Mouse (Mus musculus): ENCODE results near the gene Actl7a. TPM values are rescaled to one million over a fixed set of nuclear protein-coding genes. Genes with fewer than 3 reads are reported as not detected.

Gene Actl7a
- polyA plus RNA-seq, 2 experiments from 2014 or later = not detected

DNA sequence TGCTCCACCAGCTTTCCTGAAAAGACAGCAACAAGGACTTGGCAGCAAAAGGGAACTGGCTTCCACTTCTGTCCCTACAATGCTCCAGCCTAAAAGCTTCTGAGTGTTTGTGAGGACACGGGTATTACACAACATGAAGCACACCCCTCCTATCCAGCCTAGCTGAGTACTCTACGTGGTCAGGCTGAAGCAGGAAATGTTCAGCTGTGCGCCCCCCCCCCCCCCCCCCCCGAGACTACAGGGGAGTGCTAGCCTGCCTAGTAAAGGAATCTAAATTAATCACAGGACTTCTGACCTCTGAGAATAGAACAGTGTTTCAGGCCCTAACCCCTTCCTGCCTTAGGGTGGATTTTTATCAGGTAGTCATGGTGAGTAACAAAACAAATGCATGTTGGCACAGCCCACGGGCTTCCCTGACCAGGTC, 24.7 kb downstream of the Actl7a start:
- no peak for ATAC-seq

DNA sequence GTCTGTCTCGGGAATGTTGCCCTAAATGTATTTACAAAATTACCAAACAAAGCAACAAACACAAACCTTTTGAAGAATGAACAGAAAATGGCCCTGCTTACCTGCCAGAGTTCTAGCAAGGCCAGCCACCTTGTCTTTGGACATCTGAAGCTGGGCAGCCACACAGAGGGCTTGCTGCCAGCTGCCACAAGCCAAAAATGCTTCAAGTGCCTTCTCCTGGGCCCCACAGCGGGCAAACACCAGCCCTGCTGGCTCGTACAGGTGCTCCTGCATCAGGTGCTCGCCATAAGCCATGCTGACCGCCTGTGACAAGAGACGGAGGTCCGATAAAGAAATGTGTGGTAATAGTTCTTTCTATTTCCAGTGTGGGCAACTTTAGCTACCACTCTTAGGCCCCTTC, 25.7 kb downstream of the Actl7a start:
- no peak for ATAC-seq

DNA sequence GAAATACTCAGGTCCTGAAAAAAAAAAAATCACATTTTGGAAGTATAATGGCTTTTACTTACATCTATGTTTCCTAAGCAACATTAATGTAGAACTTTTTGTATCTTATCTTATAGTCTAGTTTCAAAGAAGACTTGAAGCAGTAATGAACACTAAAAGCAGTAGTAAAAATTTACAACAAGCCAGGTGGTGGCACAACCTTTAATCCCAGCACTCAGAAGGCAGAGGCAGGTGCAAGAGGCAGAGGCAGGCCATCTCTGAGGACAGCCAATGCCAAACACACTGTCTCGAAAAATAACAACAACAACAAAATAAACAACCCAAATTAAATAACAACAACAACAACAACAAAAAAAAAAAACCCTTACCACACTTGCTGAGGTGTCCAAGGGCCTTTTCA, 27.9 kb downstream of the Actl7a start:
- ATAC-seq = no peak

DNA sequence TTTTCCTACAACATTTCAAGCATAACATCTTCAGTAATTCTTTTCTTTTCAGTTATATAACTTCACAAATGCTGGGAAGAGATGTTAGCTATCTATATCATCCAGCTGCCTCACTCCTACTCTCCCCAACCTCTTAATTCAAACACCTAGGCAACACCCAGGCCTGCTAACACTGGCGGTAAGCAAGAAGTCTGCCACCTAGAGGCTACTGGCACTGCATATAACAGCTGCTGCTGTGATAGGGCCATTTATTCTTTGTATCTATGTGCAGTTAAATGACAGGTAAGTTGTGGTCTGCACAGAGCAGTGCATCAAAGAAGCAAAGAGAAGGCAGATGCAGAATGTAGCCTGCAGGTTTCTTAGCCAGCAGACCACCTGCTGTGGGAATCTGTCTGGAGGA, 48.2 kb downstream of the Actl7a start:
- ATAC-seq = no peak

Other genes starting within 250 kb of the Actl7a start
- gene Gm26657, start 3.3 kb upstream of the Actl7a start, polyA plus RNA-seq (2017; shearing (Covaris generic)) = not detected
- not detected for gene Actl7b, start 2.0 kb upstream of the Actl7a start, polyA plus RNA-seq (2017; shearing (Covaris generic))
- 10 to 100 TPM; 24.0 to 34.4 TPM for gene Elp1, start 58.9 kb downstream of the Actl7a start, polyA plus RNA-seq (2017; shearing (Covaris generic))
- gene Fam206a, start 58.9 kb downstream of the Actl7a start, polyA plus RNA-seq (2017; shearing (Covaris generic)) = 10 to 100 TPM; 14.6 to 17.4 TPM
- gene Ctnnal1, start 121.8 kb downstream of the Actl7a start, polyA plus RNA-seq (2017; shearing (Covaris generic)) = 1 to 10 TPM; 1.2 to 1.3 TPM
- 1 to 10 TPM; 5.7 to 6.7 TPM for gene Tmem245, start 204.0 kb downstream of the Actl7a start, polyA plus RNA-seq (2017; shearing (Covaris generic))
- not detected for gene Frrs1l, start 247.0 kb downstream of the Actl7a start, polyA plus RNA-seq (2017; shearing (Covaris generic))

Data from CD4-positive, CD25-positive, alpha-beta regulatory T cell, adult 4 months (primary cell).